Mouse (Mus musculus): ENCODE results near the gene Ranbp3l.

Ranbp3l gene

GRCm38 (mm10) chr15:9093598-9094365, 126.0 kb downstream of the Ranbp3l start:
- no peak for DNase-seq (ENCODE audit: low spot score in 2 of 2)

- no peak for DNase-seq (ENCODE audit: low spot score in 2 of 2)
Observed at GRCm38 (mm10) chr15:9094366-9094750, 126.6 kb downstream of the Ranbp3l start.

GRCm38 (mm10) chr15:9096865-9097264, 129.1 kb downstream of the Ranbp3l start:
- no peak for DNase-seq (ENCODE audit: low spot score in 2 of 2)

GRCm38 (mm10) chr15:9100446-9101077, 132.8 kb downstream of the Ranbp3l start:
- no peak for DNase-seq (ENCODE audit: low spot score in 2 of 2)

GRCm38 (mm10) chr15:9106303-9107074, 138.7 kb downstream of the Ranbp3l start:
- no peak for DNase-seq (ENCODE audit: low spot score in 2 of 2)

- no peak for DNase-seq (ENCODE audit: low spot score in 2 of 2)
Observed at GRCm38 (mm10) chr15:9110526-9111347, 143.0 kb downstream of the Ranbp3l start.

GRCm38 (mm10) chr15:9111648-9112047, 143.9 kb downstream of the Ranbp3l start:
- no peak for DNase-seq (ENCODE audit: low spot score in 2 of 2)

- no peak for DNase-seq (ENCODE audit: low spot score in 2 of 2)
Observed at GRCm38 (mm10) chr15:9113556-9113955, 145.8 kb downstream of the Ranbp3l start.

GRCm38 (mm10) chr15:9114131-9114530, 146.4 kb downstream of the Ranbp3l start:
- no peak for DNase-seq (ENCODE audit: low spot score in 2 of 2)

- DNase-seq (ENCODE audit: low spot score in 2 of 2), result no peak
Observed at GRCm38 (mm10) chr15:9114599-9114998, 146.8 kb downstream of the Ranbp3l start.

All from spleen, postnatal 14 days (tissue).